ENCODE assay signal across 10 mouse cellular contexts in genomic region chr11:102395250-102395649, GRCm38 (mm10). TPM values are rescaled to one million over a fixed set of nuclear protein-coding genes. Genes with fewer than 3 reads are reported as not detected.
DNase-seq lines count a peak whose midpoint lies in the region; ATAC-seq lines count a peak whose summit lies in the region.
"Had no signal": no experiment of that assay in that cellular context is flagged by ENCODE, and none has a peak within 500 bp of the region (broad histone marks: within the 10 kb centered on the region; RNA-seq: fewer than 3 reads in every experiment).

No protein-coding gene starts in this region.

- H3K9me3 ChIP-seq in neural tube, embryonic 11.5 days (ENCODE audit: control insufficient read depth, low read length), result no peaks in the 10 kb centered on the region
- H3K9me3 ChIP-seq in embryonic facial prominence, embryonic 14.5 days (ENCODE audit: control insufficient read depth, low read length), result no peaks in the 10 kb centered on the region
- H3K9me3 ChIP-seq: lung, embryonic 15.5 days had no signal

- peak; percentile 70 for DNase-seq in neural tube, embryonic 11.5 days (ENCODE audit: low spot score)
- no peak for DNase-seq in neural tube, embryonic 10.5 days (ENCODE audit: extremely low spot score, low spot score)
- DNase-seq in embryonic facial prominence, embryonic 14.5 days (ENCODE audit: low spot score), result peak; percentile 62
- DNase-seq in layer of hippocampus, postnatal 10 days (ENCODE audit: low spot score in 2 of 2), result peak; percentile 19 to 28
- peak; percentile 18 for DNase-seq in right cerebral cortex, postnatal 4 days
- DNase-seq in adrenal gland, postnatal 36 days, result no peak
- DNase-seq in spleen, postnatal 10 days (ENCODE audit: low spot score in 2 of 2), result no peak
- no peak for DNase-seq in spleen, postnatal 4 days (ENCODE audit: low spot score in 2 of 2)
- DNase-seq: thymus, adult 2 months had no signal

- 0 out of 2 replicates have a peak, but pooled peaks have one; percentile 31 for ATAC-seq in neural tube, embryonic 11.5 days (ENCODE audit: insufficient read depth, low FRiP score, low TSS enrichment)
- peak; percentile 31; the same call in 1 of the 2 replicates for ATAC-seq in embryonic facial prominence, embryonic 14.5 days (ENCODE audit: low read depth)

- WGBS in neural tube, embryonic 11.5 days, result 2% methylated on average over 5 of the region's 5 CpGs
- 2% methylated on average over 5 of the region's 5 CpGs for WGBS in embryonic facial prominence, embryonic 14.5 days

- H3K36me3 ChIP-seq in neural tube, embryonic 11.5 days (ENCODE audit: control insufficient read depth, insufficient read depth, low read length), result peaks cover 3% of the 10 kb centered on the region; the same call in 1 of the 2 replicates
- no peaks in the 10 kb centered on the region for H3K36me3 ChIP-seq in embryonic facial prominence, embryonic 14.5 days (ENCODE audit: control insufficient read depth, insufficient read depth, low read length)
- H3K36me3 ChIP-seq: lung, embryonic 15.5 days had no signal

- peak overlapping the region; percentile 65 for H3K4me3 ChIP-seq in neural tube, embryonic 11.5 days (ENCODE audit: low read depth, low read length)
- no peak overlapping the region for H3K4me3 ChIP-seq in embryonic facial prominence, embryonic 14.5 days (ENCODE audit: low read depth, low read length)
- H3K4me3 ChIP-seq: lung, embryonic 15.5 days had no signal

- peak overlapping the region; percentile 43 for H3K9ac ChIP-seq in neural tube, embryonic 11.5 days (ENCODE audit: low read length)
- H3K9ac ChIP-seq in embryonic facial prominence, embryonic 14.5 days (ENCODE audit: low read depth, low read length), result no peak overlapping the region
- H3K9ac ChIP-seq: lung, embryonic 15.5 days had no signal

- H3K4me1 ChIP-seq in neural tube, embryonic 11.5 days (ENCODE audit: control insufficient read depth, insufficient read depth, low read length), result peaks cover 25% of the 10 kb centered on the region
- H3K4me1 ChIP-seq in embryonic facial prominence, embryonic 14.5 days (ENCODE audit: control insufficient read depth, insufficient read depth, low read length), result peaks cover 20% of the 10 kb centered on the region

- H3K27me3 ChIP-seq in neural tube, embryonic 11.5 days (ENCODE audit: control insufficient read depth, insufficient read depth, low read length), result peaks cover 17% of the 10 kb centered on the region
- peaks cover 33% of the 10 kb centered on the region for H3K27me3 ChIP-seq in embryonic facial prominence, embryonic 14.5 days (replicated peaks; ENCODE audit: control insufficient read depth, insufficient read depth, low read length)

- peak overlapping the region; percentile 85 for H3K4me2 ChIP-seq in neural tube, embryonic 11.5 days (ENCODE audit: low read depth)
- peak overlapping the region; percentile 82; the same call in 1 of the 2 replicates for H3K4me2 ChIP-seq in embryonic facial prominence, embryonic 14.5 days (ENCODE audit: low read depth, low read length)
- H3K4me2 ChIP-seq: lung, embryonic 15.5 days had no signal

- H3K27ac ChIP-seq in neural tube, embryonic 11.5 days (ENCODE audit: low read depth, low read length), result no peak overlapping the region
- H3K27ac ChIP-seq in embryonic facial prominence, embryonic 14.5 days (replicated peaks; ENCODE audit: low read depth, low read length), result no peak overlapping the region
- H3K27ac ChIP-seq: lung, embryonic 15.5 days had no signal

RNA-seq across cellular contexts. Expression of gene Rundc3a, which starts 2.0 kb away (rescaled TPM):
- 46.7 and 51.5 TPM in 2 replicates for polyA plus RNA-seq in neural tube, embryonic 11.5 days (2014; fragmentation: Nextera tagmentation; extraction: Ambion mirVana)
- polyA plus RNA-seq in embryonic facial prominence, embryonic 14.5 days (2014; fragmentation: Nextera tagmentation; extraction: Ambion mirVana), result 7.1 and 7.8 TPM in 2 replicates
- 100 to 1,000 TPM; 356 to 431 TPM for total RNA-seq in layer of hippocampus, postnatal 10 days (2021)
- 10 to 100 TPM; 29.1 to 29.6 TPM for total RNA-seq in adrenal gland, postnatal 36 days (2021)

RNA-seq across cellular contexts. Expression of gene Slc25a39, which starts 12.5 kb away (rescaled TPM):
- 174 and 184 TPM in 2 replicates for polyA plus RNA-seq in neural tube, embryonic 11.5 days (2014; fragmentation: Nextera tagmentation; extraction: Ambion mirVana)
- 190 and 194 TPM in 2 replicates for polyA plus RNA-seq in embryonic facial prominence, embryonic 14.5 days (2014; fragmentation: Nextera tagmentation; extraction: Ambion mirVana)
- total RNA-seq in layer of hippocampus, postnatal 10 days (2021), result 10 to 100 TPM; 74.8 to 80.1 TPM
- 100 to 1,000 TPM; 453 to 470 TPM for total RNA-seq in adrenal gland, postnatal 36 days (2021)

RNA-seq across cellular contexts. Expression of gene Slc4a1, which starts 29.2 kb away (rescaled TPM):
- 26.6 and 28.4 TPM in 2 replicates for polyA plus RNA-seq in neural tube, embryonic 11.5 days (2014; fragmentation: Nextera tagmentation; extraction: Ambion mirVana)
- polyA plus RNA-seq in embryonic facial prominence, embryonic 14.5 days (2014; fragmentation: Nextera tagmentation; extraction: Ambion mirVana), result 6.0 and 6.8 TPM in 2 replicates
- under 1 TPM; 0.32 to 0.54 TPM for total RNA-seq in layer of hippocampus, postnatal 10 days (2021)
- 1 to 10 TPM in 1 of 2 experiments, under 1 TPM in 1; 0.56 to 1.8 TPM for total RNA-seq in adrenal gland, postnatal 36 days (2021)

RNA-seq across cellular contexts. Expression of gene Grn, which starts 34.9 kb away (rescaled TPM):
- polyA plus RNA-seq in neural tube, embryonic 11.5 days (2014; fragmentation: Nextera tagmentation; extraction: Ambion mirVana), result 54.2 and 54.8 TPM in 2 replicates
- 121 and 129 TPM in 2 replicates for polyA plus RNA-seq in embryonic facial prominence, embryonic 14.5 days (2014; fragmentation: Nextera tagmentation; extraction: Ambion mirVana)
- 10 to 100 TPM; 81.8 to 83.7 TPM for total RNA-seq in layer of hippocampus, postnatal 10 days (2021)
- total RNA-seq in adrenal gland, postnatal 36 days (2021), result 100 to 1,000 TPM; 181 to 214 TPM

RNA-seq across cellular contexts. Expression of gene Fam171a2, which starts 52.2 kb away (rescaled TPM):
- polyA plus RNA-seq in neural tube, embryonic 11.5 days (2014; fragmentation: Nextera tagmentation; extraction: Ambion mirVana), result 11.6 and 12.0 TPM in 2 replicates
- polyA plus RNA-seq in embryonic facial prominence, embryonic 14.5 days (2014; fragmentation: Nextera tagmentation; extraction: Ambion mirVana), result 6.8 and 10.7 TPM in 2 replicates
- total RNA-seq in layer of hippocampus, postnatal 10 days (2021), result 100 to 1,000 TPM; 115 TPM
- 1 to 10 TPM; 5.8 to 6.1 TPM for total RNA-seq in adrenal gland, postnatal 36 days (2021)

Comparison
In these comparisons a context has a peak if more than half of its experiments do, and no peak if none do; other contexts are left out.
1. DNase-seq: peak in neural tube, embryonic 11.5 days (single experiment), embryonic facial prominence, embryonic 14.5 days (single experiment), layer of hippocampus, postnatal 10 days (2 of 2) and right cerebral cortex, postnatal 4 days (single experiment); none in neural tube, embryonic 10.5 days (single experiment), adrenal gland, postnatal 36 days (0 of 2), spleen, postnatal 10 days (0 of 2) and spleen, postnatal 4 days (0 of 2).
2. RNA of gene Rundc3a, which starts 2.0 kb away (total RNA-seq): 356 to 431 TPM in layer of hippocampus, postnatal 10 days; 29.1 to 29.6 TPM in adrenal gland, postnatal 36 days; every median in the first group is over 10 times any median in the second.
3. RNA of gene Slc25a39, which starts 12.5 kb away (total RNA-seq): 453 to 470 TPM in adrenal gland, postnatal 36 days; 74.8 to 80.1 TPM in layer of hippocampus, postnatal 10 days; every median in the first group is over 4 times any median in the second.